Mouse (Mus musculus): ENCODE results near the gene Rtn2.

- TF ChIP-seq ZC3H11A (IDR thresholded peaks at IDR 0.05; ENCODE audit: borderline replicate concordance, low read depth, low read length), result no peak
- no peak for TF ChIP-seq MAFK (IDR thresholded peaks at IDR 0.05; ENCODE audit: insufficient read depth, low read depth, low read length)
- TF ChIP-seq CHD2 (IDR thresholded peaks at IDR 0.05; ENCODE audit: low read depth, low read length), result no peak
- TF ChIP-seq ZNF384 (IDR thresholded peaks at IDR 0.05; ENCODE audit: low read depth, low read length), result no peak
- TF ChIP-seq HCFC1 (IDR thresholded peaks at IDR 0.05; ENCODE audit: borderline replicate concordance, insufficient read depth, low read length), result no peak
These were observed 61.9 kb downstream of the Rtn2 start, which contains the start of gene Ercc1 for GRCm38 (mm10) chr7:19344237-19344847.
